Mouse (Mus musculus) midbrain, postnatal 0 days (tissue): Measurements from ENCODE around the gene Nsl1. TPM values are rescaled to one million over a fixed set of nuclear protein-coding genes. Genes with fewer than 3 reads are reported as not detected.
A peak's percentile ranks its signal among the peaks of the same experiment; 100 is the strongest.

Experiments
- ATAC-seq: fragments of 200-750 bp; cut with Nextera tagmentation; 2 replicates; pipeline ENCODE4 v1.8.0; 2017; ENCODE audit warnings: moderate number of reproducible peaks, mild to moderate bottlenecking, moderate TSS enrichment, moderate library complexity; ENCODE audit not compliant: low FRiP score
- DNase-seq: peaks from one replicate; pipeline ENCODE4 v3.0.0-alpha.2; 2015; ENCODE audit warnings: low spot score
- H3K27ac ChIP-seq: fragments of 300-500 bp; sonication (generic); 2 replicates; pipeline ENCODE4 v1.5.1; 2014; ENCODE audit warnings: low read depth, mild to moderate bottlenecking, low read length, mixed read lengths
- H3K27me3 ChIP-seq: fragments of 300-500 bp; sonication (generic); 2 replicates; pipeline ENCODE4 v1.6.1; 2014; ENCODE audit warnings: low read length, control low read depth, mixed read lengths; ENCODE audit not compliant: insufficient read depth
- H3K36me3 ChIP-seq: fragments of 300-500 bp; sonication (generic); 2 replicates; pipeline ENCODE4 v1.6.1; 2014; ENCODE audit warnings: low read length, control low read depth, mixed read lengths; ENCODE audit not compliant: insufficient read depth
- H3K4me1 ChIP-seq: fragments of 300-500 bp; sonication (generic); 2 replicates; pipeline ENCODE4 v1.6.1; 2014; ENCODE audit warnings: mild to moderate bottlenecking, control low read depth, antibody characterized with exemption, low read length, mixed read lengths; ENCODE audit not compliant: insufficient read depth
- H3K4me2 ChIP-seq: fragments of 300-500 bp; sonication (generic); 2 replicates; pipeline ENCODE4 v1.6.1; 2014; ENCODE audit warnings: low read depth, mild to moderate bottlenecking, low read length, mixed read lengths; ENCODE audit not compliant: poor library complexity, severe bottlenecking
- H3K4me3 ChIP-seq: fragments of 300-500 bp; sonication (generic); 2 replicates; pipeline ENCODE4 v1.5.1; 2014; ENCODE audit warnings: low read depth, mild to moderate bottlenecking, low read length, moderate library complexity
- H3K9ac ChIP-seq: fragments of 300-500 bp; sonication (generic); replicated peaks from 2 replicates; pipeline ENCODE4 v1.6.1; 2014; ENCODE audit warnings: mild to moderate bottlenecking, low read length, moderate library complexity, mixed read lengths; ENCODE audit not compliant: poor library complexity, severe bottlenecking
- H3K9me3 ChIP-seq: fragments of 300-500 bp; sonication (generic); 2 replicates; pipeline ENCODE4 v1.6.1; 2016; ENCODE audit warnings: low read length, control low read depth
- CTCF ChIP-seq: IDR thresholded peaks from 2 replicates; pipeline ENCODE4 v1.5.1; 2016; ENCODE audit warnings: antibody characterized with exemption, mild to moderate bottlenecking
- WGBS: fragments of 180-500 bp; shearing (Covaris S2); extraction: QIAGEN DNeasy Blood & Tissue Kit; methylation state at CpG from one replicate; pipeline ENCODE4 v1.1.7; 2014; 5-methylcytosine and 5-hydroxymethylcytosine counted together
- polyA plus RNA-seq: library from polyadenylated mRNA; unstranded; fragments of >200 nt; fragmentation: Nextera tagmentation; extraction: Ambion mirVana; gene quantifications from 2 replicates; pipeline ENCODE4 v1.2.1, GENCODE M21; 2015
- total RNA-seq: library from RNA; depleted of rRNA; stranded (reverse); fragments of >200 nt; gene quantifications from 2 replicates; pipeline ENCODE4 v1.2.3, GENCODE M21; 2014

The Nsl1 gene
- total and polyA plus RNA-seq, 2 experiments from 2014 or later: 1.6 to 1.8 TPM

- no peaks in the 10 kb centered on the region for H3K9me3 ChIP-seq
- H3K4me3 ChIP-seq: no peak overlapping the region
- no peaks in the 10 kb centered on the region for H3K27me3 ChIP-seq
- H3K27ac ChIP-seq: no peak overlapping the region
- no peak overlapping the region for H3K9ac ChIP-seq
- TF ChIP-seq CTCF: no peak
- H3K36me3 ChIP-seq: no peaks in the 10 kb centered on the region
- WGBS: 75% methylated on average over 7 of the region's 7 CpGs
- ATAC-seq (no peak), DNase-seq (no peak)
- no peaks in the 10 kb centered on the region for H3K4me1 ChIP-seq
- H3K4me2 ChIP-seq: no peak overlapping the region
Observed at GRCm38 (mm10) chr1:191114868-191115267, 52.1 kb downstream of the Nsl1 start.

DNA sequence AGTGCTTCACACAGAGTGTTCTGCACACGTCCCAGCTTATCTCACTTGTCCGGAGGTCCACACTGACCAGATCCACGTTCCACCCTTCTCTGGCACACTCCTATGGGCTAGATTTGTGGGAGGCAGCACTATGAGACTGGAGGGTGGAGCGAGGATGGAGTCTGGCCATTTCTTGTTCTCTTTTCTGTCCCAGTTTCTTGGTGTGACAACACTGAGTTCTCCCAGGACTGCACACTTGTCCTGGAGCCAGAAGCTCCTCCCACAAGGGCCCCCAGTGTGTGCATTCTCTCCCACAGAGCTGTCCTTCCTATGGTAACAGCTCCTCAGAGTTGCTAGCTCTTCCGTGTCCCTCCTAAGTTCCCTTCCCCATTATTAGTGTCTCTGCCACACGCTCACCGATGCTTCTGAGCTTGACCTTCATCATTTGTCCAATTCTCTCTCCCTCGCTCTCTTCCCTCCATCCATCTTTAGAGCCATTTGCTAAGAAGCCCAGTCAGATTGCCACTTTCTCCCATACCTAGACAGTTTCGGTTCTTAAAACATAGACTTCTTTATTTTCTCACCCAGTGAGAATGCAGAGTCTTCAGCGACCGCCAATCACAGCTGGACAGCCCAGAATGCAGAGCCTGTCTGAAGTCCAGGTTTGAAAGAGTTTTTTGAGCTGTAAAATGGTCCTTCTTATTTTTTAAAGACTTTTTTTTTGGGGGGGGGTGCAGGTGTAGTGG, 52.9 kb downstream of the Nsl1 start:
- Histone ChIP-seq H3K27ac (no peak overlapping the region), H3K27me3 (no peaks in the 10 kb centered on the region), H3K4me2 (no peak overlapping the region), H3K9ac (no peak overlapping the region), H3K36me3 (no peaks in the 10 kb centered on the region), H3K9me3 (no peaks in the 10 kb centered on the region), H3K4me1 (no peaks in the 10 kb centered on the region), H3K4me3 (no peak overlapping the region)
- no peak for TF ChIP-seq CTCF
- DNase-seq: peak; percentile 58
- no peak for ATAC-seq
- WGBS: 74% methylated on average over 11 of the region's 11 CpGs

- no peak for TF ChIP-seq CTCF
- no peak for DNase-seq
- Histone ChIP-seq H3K36me3 (no peaks in the 10 kb centered on the region), H3K4me3 (no peak overlapping the region), H3K9ac (no peak overlapping the region), H3K4me2 (no peak overlapping the region), H3K27ac (no peak overlapping the region), H3K4me1 (0 out of 2 replicates have a peak, but pooled peaks cover 3% of the 10 kb centered on the region), H3K9me3 (no peaks in the 10 kb centered on the region), H3K27me3 (no peaks in the 10 kb centered on the region)
- 75% methylated on average over 3 of the region's 3 CpGs for WGBS
- no peak for ATAC-seq
Observed at GRCm38 (mm10) chr1:191122744-191123143, 59.9 kb downstream of the Nsl1 start.

DNA sequence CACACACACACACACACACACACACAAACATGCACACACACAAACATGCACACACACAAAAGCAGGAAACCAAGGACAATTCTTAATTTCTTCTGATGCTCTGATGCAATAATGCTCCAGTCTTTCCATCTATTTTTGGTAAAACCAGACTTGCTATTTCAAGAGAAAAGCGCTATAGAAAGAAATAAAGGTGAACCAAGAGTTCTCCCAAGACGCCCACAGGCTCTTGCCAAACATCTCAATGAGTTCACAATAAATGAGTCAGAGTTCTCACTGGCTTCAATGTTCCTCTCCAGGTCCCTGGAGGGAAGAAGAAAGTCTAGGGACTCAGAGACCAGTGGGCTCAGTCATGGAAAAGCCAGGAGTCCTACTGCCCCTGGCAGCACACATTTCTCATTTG, 60.9 kb downstream of the Nsl1 start:
- Histone ChIP-seq H3K4me2 (no peak overlapping the region), H3K27ac (no peak overlapping the region), H3K4me1 (0 out of 2 replicates have a peak, but pooled peaks cover 3% of the 10 kb centered on the region), H3K36me3 (no peaks in the 10 kb centered on the region), H3K9me3 (no peaks in the 10 kb centered on the region), H3K27me3 (no peaks in the 10 kb centered on the region), H3K4me3 (no peak overlapping the region), H3K9ac (no peak overlapping the region)
- ATAC-seq (no peak), DNase-seq (no peak)
- TF ChIP-seq CTCF: no peak
- WGBS: 85% methylated on average over 2 of the region's 2 CpGs

- Histone ChIP-seq H3K4me3 (no peak overlapping the region), H3K27me3 (no peaks in the 10 kb centered on the region), H3K36me3 (no peaks in the 10 kb centered on the region), H3K27ac (no peak overlapping the region), H3K9me3 (no peaks in the 10 kb centered on the region), H3K4me2 (no peak overlapping the region), H3K4me1 (0 out of 2 replicates have a peak, but pooled peaks cover 3% of the 10 kb centered on the region), H3K9ac (no peak overlapping the region)
- WGBS: 65% methylated on average over 4 of the region's 4 CpGs
- DNase-seq (no peak), ATAC-seq (no peak)
- no peak for TF ChIP-seq CTCF
Observed at GRCm38 (mm10) chr1:191124288-191124687, 61.5 kb downstream of the Nsl1 start.

DNA sequence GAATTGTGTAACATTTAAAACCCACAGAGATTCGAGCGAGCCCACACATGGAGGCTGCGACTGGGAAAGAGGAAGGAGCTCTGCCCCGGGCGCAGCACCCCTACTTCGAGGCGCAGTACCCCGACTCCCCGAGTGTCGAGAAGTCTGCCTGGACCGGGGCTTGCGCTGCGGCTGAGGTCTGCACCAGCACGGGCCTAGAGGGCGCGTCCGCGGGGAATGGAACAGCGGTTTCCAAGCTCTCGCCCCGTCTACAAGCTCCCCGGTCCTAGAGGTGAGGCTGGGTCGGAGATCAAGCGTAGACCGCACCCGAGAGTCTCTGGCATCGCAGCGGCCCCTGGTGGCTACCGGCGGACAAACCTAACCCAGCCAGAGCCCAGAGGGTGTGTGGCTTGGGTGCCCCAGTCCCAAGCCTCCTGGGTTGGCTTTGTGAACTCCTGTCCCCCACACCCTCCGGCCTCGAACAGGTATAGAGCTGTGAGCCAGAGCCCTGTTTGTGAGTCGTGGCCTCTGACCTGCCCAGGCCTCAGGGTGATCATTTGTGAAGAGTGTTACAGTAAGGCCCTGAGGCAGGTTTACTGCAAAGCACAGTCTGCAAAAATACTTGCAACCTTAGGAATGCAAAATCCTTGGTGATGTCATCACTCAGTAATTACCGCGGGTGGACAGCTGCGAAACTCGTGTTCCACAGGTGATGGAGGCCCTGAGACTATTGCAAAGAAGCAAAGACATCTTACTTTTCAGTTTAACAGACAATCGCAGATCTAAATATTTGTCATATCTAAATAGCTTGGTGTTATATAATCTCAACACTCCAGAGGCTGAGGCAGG, 63.2 kb downstream of the Nsl1 start:
- 0 out of 2 replicates have a peak, but pooled peaks have one; percentile 49 for ATAC-seq
- peak; percentile 73 for TF ChIP-seq CTCF
- 16% methylated on average over 38 of the region's 38 CpGs for WGBS
- peak overlapping the region; percentile 43 for H3K4me2 ChIP-seq
- H3K36me3 ChIP-seq: no peaks in the 10 kb centered on the region
- H3K4me1 ChIP-seq: 0 out of 2 replicates have a peak, but pooled peaks cover 3% of the 10 kb centered on the region
- H3K9me3 ChIP-seq: no peaks in the 10 kb centered on the region
- H3K27ac ChIP-seq: no peak overlapping the region
- H3K27me3 ChIP-seq: no peaks in the 10 kb centered on the region
- peak overlapping the region; percentile 18 for H3K4me3 ChIP-seq
- no peak overlapping the region for H3K9ac ChIP-seq
- DNase-seq: peak; percentile 47
